Comparison of ENCODE assay signal across 19 mouse cellular contexts in genomic region chr4:55144995-55145394, GRCm38 (mm10).
"Had no signal": no experiment of that assay in that cellular context is flagged by ENCODE, and none has a peak within 500 bp of the region (broad histone marks: within the 10 kb centered on the region; RNA-seq: fewer than 3 reads in every experiment).

No protein-coding gene starts in this region.

- H3K27me3 ChIP-seq: kidney, embryonic 15.5 days; limb, embryonic 13.5 days; liver, embryonic 12.5 days; liver, embryonic 15.5 days; lung, embryonic 15.5 days; megakaryocyte, embryonic 14.5 days; midbrain, embryonic 12.5 days had no signal

- DNase-seq: kidney, adult 8-10 months; kidney, postnatal 10 days; kidney, postnatal 36 days; layer of hippocampus, postnatal 36 days; liver; lung, adult 18-20 months; lung, postnatal 10 days; lung, postnatal 36 days; thymus, adult 18-20 months; thymus, postnatal 36 days had no signal

- H3K27ac ChIP-seq: kidney, embryonic 15.5 days; left cerebral cortex, adult 2 months; limb, embryonic 10.5 days; limb, embryonic 13.5 days; liver, embryonic 12.5 days; liver, embryonic 15.5 days; lung, embryonic 15.5 days; midbrain, embryonic 12.5 days had no signal

- H3K4me3 ChIP-seq: kidney, embryonic 15.5 days; left cerebral cortex, adult 2 months; limb, embryonic 10.5 days; limb, embryonic 13.5 days; liver, embryonic 12.5 days; liver, embryonic 15.5 days; lung, embryonic 15.5 days; megakaryocyte, embryonic 14.5 days; midbrain, embryonic 12.5 days had no signal

- H3K9me3 ChIP-seq: kidney, embryonic 15.5 days; limb, embryonic 10.5 days; limb, embryonic 13.5 days; liver, embryonic 12.5 days; liver, embryonic 15.5 days; lung, embryonic 15.5 days; midbrain, embryonic 12.5 days had no signal

- H3K9ac ChIP-seq: kidney, embryonic 15.5 days; limb, embryonic 13.5 days; liver, embryonic 12.5 days; liver, embryonic 15.5 days; lung, embryonic 15.5 days; midbrain, embryonic 12.5 days had no signal

- H3K4me1 ChIP-seq: liver, embryonic 15.5 days; lung, embryonic 15.5 days had no signal

- H3K4me2 ChIP-seq: kidney, embryonic 15.5 days; limb, embryonic 13.5 days; liver, embryonic 12.5 days; liver, embryonic 15.5 days; lung, embryonic 15.5 days; midbrain, embryonic 12.5 days had no signal

- H3K36me3 ChIP-seq: kidney, embryonic 15.5 days; limb, embryonic 10.5 days; limb, embryonic 13.5 days; liver, embryonic 12.5 days; liver, embryonic 15.5 days; lung, embryonic 15.5 days; midbrain, embryonic 12.5 days had no signal

- ATAC-seq: liver, embryonic 12.5 days had no signal
